Mouse (Mus musculus) kidney, embryonic 14.5 days (tissue): ENCODE measurements around the gene Tmem132c. TPM values are rescaled to one million over a fixed set of nuclear protein-coding genes. Genes with fewer than 3 reads are reported as not detected.

ENCODE experiments used
- ATAC-seq: fragments of 200-750 bp; cut with Nextera tagmentation; 2 replicates; pipeline ENCODE4 v1.8.0; 2017; ENCODE audit warnings: moderate number of reproducible peaks, mild to moderate bottlenecking, moderate TSS enrichment, moderate library complexity; ENCODE audit not compliant: low FRiP score, low TSS enrichment
- H3K27ac ChIP-seq: fragments of 300-500 bp; sonication (generic); 2 replicates; pipeline ENCODE4 v1.5.1; 2014; ENCODE audit warnings: low read depth, mild to moderate bottlenecking, low read length, moderate library complexity, mixed read lengths
- H3K27me3 ChIP-seq: fragments of 300-500 bp; sonication (generic); 2 replicates; pipeline ENCODE4 v1.6.1; 2014; ENCODE audit warnings: mild to moderate bottlenecking, low read length; ENCODE audit not compliant: control insufficient read depth, insufficient read depth
- H3K36me3 ChIP-seq: fragments of 300-500 bp; sonication (generic); 2 replicates; pipeline ENCODE4 v1.6.1; 2014; ENCODE audit warnings: low read length, mixed read lengths; ENCODE audit not compliant: control insufficient read depth, insufficient read depth
- H3K4me1 ChIP-seq: fragments of 300-500 bp; sonication (generic); 2 replicates; pipeline ENCODE4 v1.6.1; 2014; ENCODE audit warnings: low read length, mixed read lengths; ENCODE audit not compliant: control insufficient read depth, insufficient read depth
- H3K4me2 ChIP-seq: fragments of 300-500 bp; sonication (generic); replicated peaks from 2 replicates; pipeline ENCODE4 v1.6.1; 2014; ENCODE audit warnings: low read depth, mild to moderate bottlenecking, low read length
- H3K4me3 ChIP-seq: fragments of 300-500 bp; sonication (generic); 2 replicates; pipeline ENCODE4 v1.5.1; 2014; ENCODE audit warnings: mild to moderate bottlenecking, low read length
- H3K9ac ChIP-seq: fragments of 300-500 bp; sonication (generic); 2 replicates; pipeline ENCODE4 v1.6.1; 2014; ENCODE audit warnings: low read depth, mild to moderate bottlenecking, low read length, moderate library complexity
- H3K9me3 ChIP-seq: fragments of 300-500 bp; sonication (generic); 2 replicates; pipeline ENCODE4 v1.6.1; 2016; ENCODE audit warnings: low read length; ENCODE audit not compliant: control insufficient read depth
- WGBS: fragments of 180-500 bp; shearing (Covaris S2); extraction: QIAGEN DNeasy Blood & Tissue Kit; methylation state at CpG from one replicate; pipeline ENCODE4 v1.1.7; 2014; 5-methylcytosine and 5-hydroxymethylcytosine counted together
- polyA plus RNA-seq: library from polyadenylated mRNA; unstranded; fragments of >200 nt; fragmentation: Nextera tagmentation; extraction: Ambion mirVana; gene quantifications from 2 replicates; pipeline ENCODE4 v1.2.1, GENCODE M21; 2014

Tmem132c gene
- polyA plus RNA-seq, 1 experiment from 2014 or later = 0.77 TPM

DNA sequence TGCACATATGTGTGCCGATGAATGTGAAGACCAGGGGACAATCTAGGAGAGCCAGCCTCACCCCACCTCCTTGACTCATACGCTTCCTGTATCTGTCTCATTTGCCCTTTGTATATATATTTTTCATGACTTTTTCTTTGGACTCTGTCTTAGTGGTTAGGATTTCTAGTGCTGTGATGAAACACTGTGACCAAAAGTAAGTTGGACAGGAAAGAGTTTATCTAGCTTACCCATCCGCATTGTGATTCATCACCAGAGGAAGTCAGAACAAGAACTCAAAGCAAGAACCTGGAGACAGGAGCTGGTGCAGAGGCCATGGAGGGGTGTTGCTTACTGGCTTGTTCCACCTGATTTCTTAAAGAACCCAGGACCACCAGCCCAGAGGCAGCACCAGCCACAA, 250.1 kb downstream of the Tmem132c start:
- H3K27me3 ChIP-seq = no peaks in the 10 kb centered on the region
- no peaks in the 10 kb centered on the region for H3K36me3 ChIP-seq
- H3K4me2 ChIP-seq = no peak overlapping the region
- H3K9me3 ChIP-seq = no peaks in the 10 kb centered on the region; the same call in 1 of the 2 replicates
- no peak overlapping the region for H3K4me3 ChIP-seq
- no peak overlapping the region for H3K9ac ChIP-seq
- 85% methylated on average over 3 of the region's 3 CpGs for WGBS
- no peak for ATAC-seq
- no peak overlapping the region for H3K27ac ChIP-seq
- H3K4me1 ChIP-seq = no peaks in the 10 kb centered on the region

DNA sequence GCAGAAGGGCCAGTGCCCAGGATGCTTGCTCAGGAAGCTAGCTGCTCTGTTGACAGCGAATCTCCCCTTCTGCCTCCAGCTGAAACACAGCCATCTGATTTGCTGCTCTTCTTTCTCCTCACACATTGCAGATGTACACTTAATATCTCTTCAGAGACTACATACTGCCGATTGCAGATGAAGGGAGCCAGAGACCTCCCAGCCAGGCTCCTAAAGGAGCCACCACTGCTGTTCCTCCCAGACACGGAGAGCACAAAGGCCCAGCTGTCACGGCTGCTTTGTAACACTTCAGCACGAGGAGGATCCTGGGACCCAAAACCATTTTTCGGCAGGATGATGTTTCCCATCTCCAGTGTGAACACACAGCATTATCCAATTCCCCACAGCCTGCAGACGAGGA, 255.3 kb downstream of the Tmem132c start:
- Histone ChIP-seq H3K27ac (no peak overlapping the region), H3K4me2 (no peak overlapping the region), H3K9me3 (no peaks in the 10 kb centered on the region), H3K9ac (no peak overlapping the region), H3K4me1 (no peaks in the 10 kb centered on the region), H3K4me3 (no peak overlapping the region), H3K36me3 (no peaks in the 10 kb centered on the region), H3K27me3 (no peaks in the 10 kb centered on the region)
- WGBS = 75% methylated on average over 7 of the region's 7 CpGs
- no peak for ATAC-seq

DNA sequence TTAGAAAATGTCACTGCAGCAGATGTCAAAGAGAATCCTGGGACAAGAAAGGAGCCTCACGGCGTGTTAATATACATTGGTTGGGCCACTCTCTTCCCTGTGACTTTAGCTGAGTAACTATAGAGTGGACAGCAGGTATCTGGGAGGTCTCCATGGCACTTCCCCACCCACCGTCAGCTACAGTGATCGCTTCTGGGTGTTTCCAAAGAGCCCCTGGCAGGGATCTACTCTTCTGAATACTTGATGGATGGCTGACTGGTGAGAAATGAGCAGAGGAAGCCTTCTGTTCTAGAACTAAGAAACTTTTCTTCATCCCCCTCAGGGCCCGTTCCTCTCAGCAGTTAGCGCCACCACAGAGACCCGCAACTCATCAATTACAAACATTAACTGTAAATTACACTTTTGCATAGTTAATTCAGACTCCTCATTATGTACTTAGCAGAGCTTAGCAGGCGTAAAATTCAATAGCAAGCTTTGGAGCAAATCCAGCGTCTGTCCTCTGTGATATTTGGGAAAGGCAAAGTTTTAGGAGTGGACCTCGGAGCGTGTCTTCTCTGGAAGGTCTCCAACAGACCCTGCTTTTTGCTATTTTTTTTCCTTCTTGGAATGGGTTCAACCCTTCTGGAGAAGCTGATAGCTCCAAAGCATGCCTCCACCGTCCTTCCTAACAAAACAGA, 257.7 kb downstream of the Tmem132c start:
- Histone ChIP-seq H3K9ac (no peak overlapping the region), H3K36me3 (no peaks in the 10 kb centered on the region), H3K9me3 (no peaks in the 10 kb centered on the region), H3K27me3 (no peaks in the 10 kb centered on the region), H3K27ac (no peak overlapping the region), H3K4me1 (no peaks in the 10 kb centered on the region), H3K4me2 (no peak overlapping the region), H3K4me3 (no peak overlapping the region)
- ATAC-seq = no peak
- WGBS = 78% methylated on average over 12 of the region's 12 CpGs

DNA sequence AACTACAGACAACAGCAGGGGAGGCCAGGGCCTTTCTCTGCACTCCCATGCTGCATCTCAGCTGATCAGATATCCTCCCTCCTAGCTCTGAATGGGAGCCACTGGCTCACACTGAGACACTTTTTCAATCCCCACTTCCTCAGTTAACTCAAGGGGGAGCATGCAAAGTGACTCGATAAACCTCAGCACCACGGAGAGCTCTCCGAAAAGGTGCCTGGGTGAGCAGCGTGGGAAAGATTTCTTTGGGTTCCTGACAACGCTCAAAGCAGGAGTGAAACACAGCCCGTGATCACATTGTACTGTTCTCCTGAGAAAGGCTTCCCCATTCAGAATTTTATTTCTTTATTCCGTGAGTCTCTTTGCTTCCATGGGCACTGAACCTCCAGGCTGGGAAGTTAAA, 261.2 kb downstream of the Tmem132c start:
- Histone ChIP-seq H3K4me3 (no peak overlapping the region), H3K36me3 (no peaks in the 10 kb centered on the region), H3K4me2 (no peak overlapping the region), H3K9me3 (no peaks in the 10 kb centered on the region), H3K9ac (no peak overlapping the region), H3K27ac (no peak overlapping the region), H3K4me1 (no peaks in the 10 kb centered on the region), H3K27me3 (no peaks in the 10 kb centered on the region)
- WGBS = 43% methylated on average over 7 of the region's 7 CpGs
- ATAC-seq = no peak

DNA sequence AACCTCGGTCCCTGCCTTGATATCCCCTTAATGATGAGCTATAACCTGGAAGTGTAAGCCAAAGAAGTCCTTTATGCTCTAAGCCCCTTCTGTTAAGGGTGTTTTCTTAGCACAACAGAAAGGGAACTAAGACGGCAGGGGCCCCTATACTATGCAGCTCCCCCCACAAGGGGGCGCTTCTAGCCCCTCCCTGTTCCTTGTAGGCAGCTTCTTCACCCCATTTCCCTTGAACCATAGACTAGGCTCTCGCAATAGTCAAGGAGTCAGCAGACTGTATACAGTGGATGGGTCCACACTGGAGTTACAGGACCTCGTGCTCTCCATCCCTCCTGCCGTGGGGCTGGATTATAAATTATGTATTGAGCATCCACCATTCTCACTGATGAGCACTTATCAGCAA, 264.1 kb downstream of the Tmem132c start:
- H3K4me1 ChIP-seq = no peaks in the 10 kb centered on the region
- no peak overlapping the region for H3K27ac ChIP-seq
- no peaks in the 10 kb centered on the region for H3K36me3 ChIP-seq
- no peak for ATAC-seq
- no peak overlapping the region for H3K4me2 ChIP-seq
- no peaks in the 10 kb centered on the region for H3K27me3 ChIP-seq
- H3K4me3 ChIP-seq = no peak overlapping the region
- H3K9ac ChIP-seq = no peak overlapping the region
- WGBS = 84% methylated on average over 6 of the region's 6 CpGs
- H3K9me3 ChIP-seq = no peaks in the 10 kb centered on the region

DNA sequence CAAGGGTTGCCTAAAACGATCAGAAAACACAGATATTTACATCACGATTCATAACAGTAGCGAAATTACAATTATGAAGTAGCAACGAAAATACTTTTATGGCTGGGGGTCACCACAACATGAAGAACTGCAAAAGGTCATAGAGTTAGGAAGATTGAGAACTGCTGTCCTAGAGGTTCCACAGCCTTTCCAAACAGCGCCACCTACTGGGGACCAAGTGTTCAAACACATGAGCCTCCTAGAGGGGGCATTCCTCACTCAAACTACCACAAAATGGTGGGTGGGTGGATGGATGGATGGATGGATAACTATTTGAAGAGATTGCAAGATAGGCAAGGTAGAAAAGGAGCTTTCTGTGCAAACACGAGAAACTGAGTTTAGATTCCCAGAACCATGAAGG, 270.0 kb downstream of the Tmem132c start:
- no peaks in the 10 kb centered on the region for H3K27me3 ChIP-seq
- no peaks in the 10 kb centered on the region for H3K4me1 ChIP-seq
- ATAC-seq = no peak
- no peak overlapping the region for H3K27ac ChIP-seq
- H3K9me3 ChIP-seq = no peaks in the 10 kb centered on the region
- no peak overlapping the region for H3K4me3 ChIP-seq
- H3K4me2 ChIP-seq = no peak overlapping the region
- H3K36me3 ChIP-seq = no peaks in the 10 kb centered on the region
- H3K9ac ChIP-seq = no peak overlapping the region
- WGBS = 86% methylated on average over 6 of the region's 6 CpGs

DNA sequence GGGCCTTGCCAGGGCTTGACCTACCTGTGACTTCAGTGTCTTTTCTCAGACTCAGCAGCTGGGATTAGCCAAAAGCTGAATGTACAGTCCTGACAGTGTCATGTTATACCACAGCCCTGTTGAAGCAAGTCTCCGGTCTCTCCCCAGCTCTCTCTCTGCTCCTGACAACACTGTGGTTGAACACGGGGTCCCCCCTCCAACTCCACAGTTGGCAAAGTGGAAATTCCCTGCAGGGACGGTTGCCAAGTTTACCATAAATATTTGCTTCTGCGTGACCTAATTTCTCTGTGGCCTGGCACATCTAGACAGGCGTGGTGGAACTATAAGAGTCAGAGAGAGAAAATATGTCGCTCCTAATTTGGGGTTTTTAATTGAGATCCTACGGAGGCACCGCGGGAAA, 274.4 kb downstream of the Tmem132c start:
- Histone ChIP-seq H3K9ac (no peak overlapping the region), H3K4me2 (no peak overlapping the region), H3K9me3 (no peaks in the 10 kb centered on the region), H3K4me1 (no peaks in the 10 kb centered on the region), H3K36me3 (no peaks in the 10 kb centered on the region), H3K27me3 (no peaks in the 10 kb centered on the region), H3K4me3 (no peak overlapping the region), H3K27ac (no peak overlapping the region)
- ATAC-seq = no peak
- 95% methylated on average over 9 of the region's 9 CpGs for WGBS

DNA sequence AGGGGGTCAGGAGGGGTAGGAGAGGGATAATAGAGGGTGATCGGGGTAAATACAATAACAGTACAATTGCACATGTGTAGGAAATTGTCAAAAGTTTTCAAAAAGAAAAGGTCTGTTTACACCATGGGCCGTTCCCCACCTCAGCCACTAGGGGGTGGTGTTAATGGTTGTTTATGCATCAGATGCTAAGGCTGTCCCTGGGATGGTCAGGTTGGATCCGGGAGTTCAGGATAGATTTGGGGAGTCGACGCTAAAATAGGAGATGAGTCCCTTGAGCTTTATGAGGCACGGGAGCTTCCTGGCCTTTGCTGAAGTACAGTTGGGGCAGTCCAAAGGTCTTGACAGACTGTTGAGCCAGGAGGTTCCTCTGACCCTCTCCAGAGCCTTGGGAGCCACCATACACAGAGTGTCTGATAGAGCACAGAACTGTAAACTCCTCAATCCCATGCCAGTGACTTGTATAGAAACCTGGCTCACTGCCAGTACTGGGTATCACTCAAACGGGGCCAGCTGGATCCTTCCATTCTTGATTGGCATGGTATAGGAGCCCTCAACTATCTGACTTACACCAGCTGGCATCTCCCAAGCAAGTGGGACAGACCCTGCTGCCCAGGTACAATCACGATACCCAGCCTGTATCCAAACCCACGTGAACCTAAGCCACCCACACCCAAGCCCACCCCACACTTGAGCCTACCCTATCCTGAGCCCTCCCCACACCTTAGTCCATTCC, 281.3 kb downstream of the Tmem132c start:
- ATAC-seq = no peak
- no peak overlapping the region for H3K4me2 ChIP-seq
- 66% methylated on average over 9 of the region's 9 CpGs for WGBS
- no peaks in the 10 kb centered on the region for H3K4me1 ChIP-seq
- no peak overlapping the region for H3K4me3 ChIP-seq
- H3K27me3 ChIP-seq = no peaks in the 10 kb centered on the region
- H3K9ac ChIP-seq = no peak overlapping the region
- no peaks in the 10 kb centered on the region for H3K36me3 ChIP-seq
- no peaks in the 10 kb centered on the region for H3K9me3 ChIP-seq
- no peak overlapping the region for H3K27ac ChIP-seq

DNA sequence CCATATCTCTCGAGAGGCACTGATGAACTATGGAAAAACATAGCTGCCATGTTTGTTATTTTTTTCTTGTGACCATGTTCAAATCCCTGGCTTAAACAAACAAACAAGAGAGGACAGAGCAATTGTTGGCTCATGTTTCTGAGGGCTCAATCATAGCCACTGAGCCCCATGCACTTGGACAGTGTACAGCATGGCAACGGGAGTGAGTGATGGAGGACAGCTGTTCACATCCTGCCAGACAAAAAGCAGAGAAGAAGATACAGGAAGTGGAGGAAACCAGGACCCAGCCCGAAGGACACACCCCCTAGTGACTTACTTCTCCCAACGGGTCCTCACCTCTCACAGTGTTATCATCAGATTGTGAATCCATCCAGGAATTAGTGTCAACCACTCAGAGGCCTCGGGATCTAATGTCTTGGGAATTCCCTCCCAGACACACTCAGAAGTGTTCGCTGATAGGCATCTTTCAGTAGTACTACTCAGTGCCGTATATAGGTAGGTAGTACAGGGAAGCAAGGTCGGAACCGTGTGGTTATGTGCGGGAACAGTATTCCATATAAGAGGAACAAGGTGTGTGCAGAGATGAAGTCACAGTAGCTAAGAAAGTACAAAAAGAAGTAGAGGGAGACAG, 285.9 kb downstream of the Tmem132c start:
- no peak for ATAC-seq
- H3K9ac ChIP-seq = no peak overlapping the region
- no peak overlapping the region for H3K27ac ChIP-seq
- no peaks in the 10 kb centered on the region for H3K4me1 ChIP-seq
- no peaks in the 10 kb centered on the region for H3K27me3 ChIP-seq
- no peaks in the 10 kb centered on the region for H3K36me3 ChIP-seq
- no peaks in the 10 kb centered on the region for H3K9me3 ChIP-seq
- 71% methylated on average over 10 of the region's 10 CpGs for WGBS
- H3K4me3 ChIP-seq = no peak overlapping the region
- H3K4me2 ChIP-seq = no peak overlapping the region
